Mouse (Mus musculus): ENCODE data around the gene Rpn1. TPM values are rescaled to one million over a fixed set of nuclear protein-coding genes. Genes with fewer than 3 reads are reported as not detected.

Rpn1 gene
- polyA plus RNA-seq, 1 experiment from 2014 or later, result 462 TPM

- peak overlapping the region; percentile 43 for H3K4me2 ChIP-seq (ENCODE audit: low read depth, low read length)
- H3K9me3 ChIP-seq (ENCODE audit: control insufficient read depth, low read length), result no peaks in the 10 kb centered on the region; the same call in 1 of the 2 replicates
- no peak overlapping the region for H3K9ac ChIP-seq (ENCODE audit: low read depth, low read length)
- peaks cover 8% of the 10 kb centered on the region for H3K4me1 ChIP-seq (ENCODE audit: control insufficient read depth, insufficient read depth, low read length)
- no peaks in the 10 kb centered on the region for H3K36me3 ChIP-seq (ENCODE audit: control insufficient read depth, insufficient read depth, low read length)
- WGBS, result 55% methylated on average over 6 of the region's 6 CpGs
- peak; percentile 70 for ATAC-seq
- H3K4me3 ChIP-seq (ENCODE audit: low read length), result peak overlapping the region; percentile 9; the same call in 1 of the 2 replicates
- no peaks in the 10 kb centered on the region; the same call in 1 of the 2 replicates for H3K27me3 ChIP-seq (replicated peaks; ENCODE audit: control insufficient read depth, insufficient read depth, low read length)
- peak overlapping the region; percentile 66 for H3K27ac ChIP-seq (ENCODE audit: low read length)
These were observed 35.3 kb upstream of the Rpn1 start for GRCm38 (mm10) chr6:88049008-88049407.

DNA sequence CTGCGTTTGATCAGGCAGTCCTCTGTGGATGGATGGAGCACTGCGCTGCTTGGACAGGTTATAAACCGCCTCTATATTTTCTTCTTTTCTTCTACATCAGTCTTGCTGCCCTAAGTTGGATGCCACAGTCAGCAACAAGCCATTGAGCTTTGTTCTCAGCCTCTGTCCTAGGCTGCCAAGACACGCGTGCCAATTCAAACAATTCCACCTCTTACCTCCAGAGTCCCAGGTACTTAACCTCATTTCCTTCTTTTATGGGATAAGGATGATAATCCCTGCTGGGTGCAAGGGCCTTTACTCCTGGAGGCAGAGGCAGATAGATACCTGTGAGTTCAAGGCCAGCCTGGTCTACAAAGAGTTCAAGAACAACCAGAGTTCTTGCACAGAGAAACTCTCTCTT lies 33.1 kb upstream of the Rpn1 start:
- Histone ChIP-seq H3K4me2 (ENCODE audit: low read depth, low read length) (no peak overlapping the region), H3K27ac (ENCODE audit: low read length) (no peak overlapping the region), H3K9ac (ENCODE audit: low read depth, low read length) (no peak overlapping the region), H3K36me3 (ENCODE audit: control insufficient read depth, insufficient read depth, low read length) (no peaks in the 10 kb centered on the region), H3K4me1 (ENCODE audit: control insufficient read depth, insufficient read depth, low read length) (peaks cover 11% of the 10 kb centered on the region), H3K4me3 (ENCODE audit: low read length) (no peak overlapping the region), H3K27me3 (replicated peaks; ENCODE audit: control insufficient read depth, insufficient read depth, low read length) (no peaks in the 10 kb centered on the region; the same call in 1 of the 2 replicates), H3K9me3 (ENCODE audit: control insufficient read depth, low read length) (no peaks in the 10 kb centered on the region; the same call in 1 of the 2 replicates)
- ATAC-seq, result no peak
- 89% methylated on average over 5 of the region's 5 CpGs for WGBS

DNA sequence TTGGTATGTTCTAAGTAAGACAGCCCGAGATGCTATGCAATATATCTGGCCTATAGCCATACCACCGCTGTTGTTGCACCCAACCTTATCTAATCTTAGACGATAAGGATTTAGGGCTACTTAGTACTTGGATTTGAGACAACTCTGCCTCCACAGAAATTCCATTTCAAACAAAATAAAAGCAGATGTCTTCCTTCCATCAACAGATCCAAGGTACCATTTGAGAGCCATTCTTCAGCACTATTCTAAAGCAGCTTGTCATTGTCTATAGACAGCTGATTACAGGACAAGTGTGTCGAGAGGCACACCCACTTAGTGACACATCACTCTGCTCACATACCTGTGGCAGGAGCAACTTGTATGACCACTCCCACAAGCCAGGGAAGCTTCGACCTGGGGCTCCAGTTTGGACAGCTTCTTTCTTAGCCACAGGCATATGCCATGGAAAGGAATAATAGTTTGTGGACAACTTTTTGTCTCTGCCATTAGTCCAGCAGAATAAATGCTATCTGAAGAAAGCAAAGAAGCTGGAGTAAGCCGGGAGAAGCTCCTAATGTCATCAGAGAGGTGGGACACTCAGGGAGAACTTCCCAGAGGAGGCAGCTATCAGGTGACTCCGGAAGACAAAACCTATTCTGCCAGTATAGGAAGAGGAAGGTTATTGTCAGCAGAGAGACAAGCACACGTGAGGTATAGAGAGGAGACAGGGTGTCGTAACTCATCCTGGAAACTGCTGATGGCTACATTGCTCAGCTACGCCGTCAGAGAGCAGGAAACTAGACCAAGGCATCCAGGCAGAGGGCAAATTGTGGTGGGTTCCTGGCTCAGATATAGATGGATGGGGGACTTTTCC lies 30.8 kb upstream of the Rpn1 start:
- peak; percentile 38 for ATAC-seq
- no peaks in the 10 kb centered on the region for H3K36me3 ChIP-seq (ENCODE audit: control insufficient read depth, insufficient read depth, low read length)
- H3K4me3 ChIP-seq (ENCODE audit: low read length), result no peak overlapping the region
- no peaks in the 10 kb centered on the region; the same call in 1 of the 2 replicates for H3K9me3 ChIP-seq (ENCODE audit: control insufficient read depth, low read length)
- peak overlapping the region; percentile 30; the same call in 1 of the 2 replicates for H3K27ac ChIP-seq (ENCODE audit: low read length)
- WGBS, result 42% methylated on average over 11 of the region's 11 CpGs
- no peak overlapping the region for H3K9ac ChIP-seq (ENCODE audit: low read depth, low read length)
- H3K27me3 ChIP-seq (replicated peaks; ENCODE audit: control insufficient read depth, insufficient read depth, low read length), result no peaks in the 10 kb centered on the region
- 0 out of 2 replicates have a peak overlapping the region, but pooled peaks have one; percentile 16 for H3K4me2 ChIP-seq (ENCODE audit: low read depth, low read length)
- peaks cover 7% of the 10 kb centered on the region; the same call in 1 of the 2 replicates for H3K4me1 ChIP-seq (ENCODE audit: control insufficient read depth, insufficient read depth, low read length)

DNA sequence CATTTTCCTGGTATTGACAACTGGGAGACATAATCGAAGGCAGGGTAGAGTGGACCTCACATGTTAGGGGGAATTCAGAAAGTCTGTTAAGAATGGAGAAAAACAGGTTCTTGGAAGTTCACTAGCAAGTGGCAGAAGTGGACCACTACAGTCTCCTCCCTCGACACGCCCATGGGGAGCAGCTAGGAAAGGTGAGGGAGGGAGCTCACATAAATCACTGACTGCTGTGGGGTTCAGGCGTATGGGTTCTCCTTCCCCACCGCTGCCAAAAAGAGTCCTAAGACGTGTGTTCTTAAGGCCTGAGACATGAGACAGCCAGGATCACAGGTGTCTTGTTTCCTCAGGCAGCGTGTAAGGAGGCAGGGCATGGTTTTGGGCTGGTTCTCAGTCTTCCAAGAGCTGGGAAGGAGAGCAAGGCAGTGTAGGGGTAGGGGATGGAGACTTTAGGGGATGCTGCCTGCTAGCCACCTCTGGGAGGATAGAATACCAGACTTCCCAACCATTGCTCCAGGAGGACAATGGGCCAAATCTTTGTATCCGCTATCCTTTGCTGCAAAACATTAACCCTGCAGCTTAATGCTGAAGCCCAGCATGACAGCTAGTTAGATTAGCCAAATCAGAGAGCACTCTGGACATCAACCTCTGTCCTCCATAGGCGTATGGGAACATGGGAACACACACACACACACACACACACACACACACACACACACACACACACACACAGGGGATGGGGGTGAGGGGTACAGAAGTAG lies 30.0 kb upstream of the Rpn1 start:
- H3K4me2 ChIP-seq (ENCODE audit: low read depth, low read length), result no peak overlapping the region
- H3K9ac ChIP-seq (ENCODE audit: low read depth, low read length), result no peak overlapping the region
- H3K36me3 ChIP-seq (ENCODE audit: control insufficient read depth, insufficient read depth, low read length), result no peaks in the 10 kb centered on the region
- WGBS, result 46% methylated on average over 9 of the region's 9 CpGs
- no peak overlapping the region for H3K4me3 ChIP-seq (ENCODE audit: low read length)
- peak overlapping the region; percentile 30; the same call in 1 of the 2 replicates for H3K27ac ChIP-seq (ENCODE audit: low read length)
- no peaks in the 10 kb centered on the region; the same call in 1 of the 2 replicates for H3K9me3 ChIP-seq (ENCODE audit: control insufficient read depth, low read length)
- H3K4me1 ChIP-seq (ENCODE audit: control insufficient read depth, insufficient read depth, low read length), result peaks cover 7% of the 10 kb centered on the region; the same call in 1 of the 2 replicates
- 0 out of 2 replicates have a peak, but pooled peaks have one; percentile 21 for ATAC-seq
- no peaks in the 10 kb centered on the region for H3K27me3 ChIP-seq (replicated peaks; ENCODE audit: control insufficient read depth, insufficient read depth, low read length)

DNA sequence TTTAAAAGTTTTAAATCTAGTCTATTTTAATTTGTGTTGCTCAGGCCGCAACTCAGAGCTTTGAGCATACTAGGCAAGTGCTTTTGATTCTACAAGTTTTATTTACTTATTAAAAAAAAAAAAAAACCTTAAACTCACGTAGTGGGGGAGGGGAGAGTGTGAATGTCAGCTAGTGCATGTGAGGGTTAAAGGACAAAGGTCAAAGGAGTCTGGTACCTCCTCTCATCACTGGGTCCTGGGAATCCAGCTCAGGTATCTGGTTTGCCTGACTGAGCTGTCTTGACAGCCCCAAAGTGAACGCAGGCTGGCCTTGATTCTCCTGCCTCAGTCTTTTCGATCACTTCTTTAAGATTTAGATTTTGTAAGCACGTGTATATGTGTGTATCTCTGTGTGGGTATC lies 28.6 kb upstream of the Rpn1 start:
- no peaks in the 10 kb centered on the region for H3K36me3 ChIP-seq (ENCODE audit: control insufficient read depth, insufficient read depth, low read length)
- H3K4me1 ChIP-seq (ENCODE audit: control insufficient read depth, insufficient read depth, low read length), result peaks cover 7% of the 10 kb centered on the region; the same call in 1 of the 2 replicates
- H3K27ac ChIP-seq (ENCODE audit: low read length), result no peak overlapping the region
- 58% methylated on average over 5 of the region's 5 CpGs for WGBS
- no peaks in the 10 kb centered on the region for H3K27me3 ChIP-seq (replicated peaks; ENCODE audit: control insufficient read depth, insufficient read depth, low read length)
- H3K9me3 ChIP-seq (ENCODE audit: control insufficient read depth, low read length), result no peaks in the 10 kb centered on the region; the same call in 1 of the 2 replicates
- H3K9ac ChIP-seq (ENCODE audit: low read depth, low read length), result no peak overlapping the region
- no peak overlapping the region for H3K4me2 ChIP-seq (ENCODE audit: low read depth, low read length)
- ATAC-seq, result no peak
- no peak overlapping the region for H3K4me3 ChIP-seq (ENCODE audit: low read length)

DNA sequence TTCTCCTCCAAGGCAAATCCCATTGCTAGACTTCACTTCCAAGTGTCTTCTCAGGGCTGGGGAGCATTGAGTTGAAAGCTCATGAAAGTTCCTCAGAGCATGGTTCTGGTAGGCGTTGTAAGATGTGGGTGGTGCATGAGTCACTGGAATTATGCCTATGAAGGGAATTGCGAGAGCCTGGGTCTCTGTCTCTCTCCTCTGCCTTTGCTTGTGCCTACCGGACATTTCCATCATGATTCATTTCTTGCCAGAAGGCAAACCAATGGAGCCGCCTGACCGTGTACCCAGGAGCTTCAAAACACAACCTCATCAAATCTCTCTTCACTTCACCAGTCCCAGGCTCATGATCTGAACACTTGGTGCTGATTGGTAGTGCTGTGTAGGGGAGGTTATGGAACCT lies 27.4 kb upstream of the Rpn1 start:
- Histone ChIP-seq H3K36me3 (ENCODE audit: control insufficient read depth, insufficient read depth, low read length) (no peaks in the 10 kb centered on the region), H3K4me3 (ENCODE audit: low read length) (no peak overlapping the region), H3K9ac (ENCODE audit: low read depth, low read length) (no peak overlapping the region), H3K4me1 (ENCODE audit: control insufficient read depth, insufficient read depth, low read length) (peaks cover 7% of the 10 kb centered on the region; the same call in 1 of the 2 replicates), H3K27ac (ENCODE audit: low read length) (no peak overlapping the region), H3K27me3 (replicated peaks; ENCODE audit: control insufficient read depth, insufficient read depth, low read length) (no peaks in the 10 kb centered on the region), H3K4me2 (ENCODE audit: low read depth, low read length) (no peak overlapping the region), H3K9me3 (ENCODE audit: control insufficient read depth, low read length) (no peaks in the 10 kb centered on the region)
- 90% methylated on average over 5 of the region's 5 CpGs for WGBS
- no peak for ATAC-seq

GRCm38 (mm10) chr6:88059903-88060302 lies 24.4 kb upstream of the Rpn1 start:
- H3K4me2 ChIP-seq (ENCODE audit: low read depth, low read length), result no peak overlapping the region
- no peak overlapping the region for H3K27ac ChIP-seq (ENCODE audit: low read length)
- H3K27me3 ChIP-seq (replicated peaks; ENCODE audit: control insufficient read depth, insufficient read depth, low read length), result no peaks in the 10 kb centered on the region
- H3K4me3 ChIP-seq (ENCODE audit: low read length), result no peak overlapping the region
- H3K36me3 ChIP-seq (ENCODE audit: control insufficient read depth, insufficient read depth, low read length), result no peaks in the 10 kb centered on the region
- no peaks in the 10 kb centered on the region for H3K9me3 ChIP-seq (ENCODE audit: control insufficient read depth, low read length)
- no peak overlapping the region for H3K9ac ChIP-seq (ENCODE audit: low read depth, low read length)
- WGBS, result 82% methylated on average over 5 of the region's 5 CpGs
- ATAC-seq, result no peak
- 0 out of 2 replicates have a peak, but pooled peaks cover 2% of the 10 kb centered on the region for H3K4me1 ChIP-seq (ENCODE audit: control insufficient read depth, insufficient read depth, low read length)

- H3K27ac ChIP-seq (ENCODE audit: low read length), result no peak overlapping the region
- no peak overlapping the region for H3K4me2 ChIP-seq (ENCODE audit: low read depth, low read length)
- H3K9me3 ChIP-seq (ENCODE audit: control insufficient read depth, low read length), result no peaks in the 10 kb centered on the region
- no peak overlapping the region for H3K4me3 ChIP-seq (ENCODE audit: low read length)
- no peak overlapping the region for H3K9ac ChIP-seq (ENCODE audit: low read depth, low read length)
- ATAC-seq, result no peak
- H3K36me3 ChIP-seq (ENCODE audit: control insufficient read depth, insufficient read depth, low read length), result no peaks in the 10 kb centered on the region
- no peaks in the 10 kb centered on the region for H3K27me3 ChIP-seq (replicated peaks; ENCODE audit: control insufficient read depth, insufficient read depth, low read length)
- WGBS, result 84% methylated on average over 4 of the region's 4 CpGs
- H3K4me1 ChIP-seq (ENCODE audit: control insufficient read depth, insufficient read depth, low read length), result 0 out of 2 replicates have a peak, but pooled peaks cover 2% of the 10 kb centered on the region
These were observed 23.7 kb upstream of the Rpn1 start for GRCm38 (mm10) chr6:88060602-88061001.

DNA sequence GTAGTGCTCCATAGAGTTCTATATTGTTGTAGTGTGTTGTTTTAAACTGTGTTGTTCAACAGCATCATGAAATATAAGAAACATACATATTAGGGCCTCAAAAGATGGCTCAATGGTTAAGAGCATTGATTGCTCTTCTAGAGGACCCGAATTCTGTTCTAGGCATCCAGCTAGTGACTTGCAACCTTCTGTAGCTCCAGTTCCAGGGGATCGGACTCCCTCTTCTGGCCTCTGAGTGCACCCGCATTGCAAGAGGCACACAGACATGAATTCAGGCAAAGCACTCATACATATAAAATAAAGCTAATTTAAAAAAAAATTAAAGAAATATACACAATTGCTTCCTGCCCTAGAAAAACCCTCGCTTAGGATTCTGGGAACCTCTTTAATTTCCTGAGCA lies 22.9 kb upstream of the Rpn1 start:
- H3K27me3 ChIP-seq (replicated peaks; ENCODE audit: control insufficient read depth, insufficient read depth, low read length), result no peaks in the 10 kb centered on the region
- no peak for ATAC-seq
- H3K9me3 ChIP-seq (ENCODE audit: control insufficient read depth, low read length), result no peaks in the 10 kb centered on the region
- H3K27ac ChIP-seq (ENCODE audit: low read length), result no peak overlapping the region
- no peaks in the 10 kb centered on the region for H3K4me1 ChIP-seq (ENCODE audit: control insufficient read depth, insufficient read depth, low read length)
- no peak overlapping the region for H3K4me2 ChIP-seq (ENCODE audit: low read depth, low read length)
- WGBS, result 87% methylated on average over 4 of the region's 4 CpGs
- H3K36me3 ChIP-seq (ENCODE audit: control insufficient read depth, insufficient read depth, low read length), result no peaks in the 10 kb centered on the region
- no peak overlapping the region for H3K4me3 ChIP-seq (ENCODE audit: low read length)
- no peak overlapping the region for H3K9ac ChIP-seq (ENCODE audit: low read depth, low read length)
